Mouse (Mus musculus): ENCODE measurements around the gene Elmo2.

GRCm38 (mm10) chr2:165328746-165329145, 2.5 kb upstream of the Elmo2 start:
- TF ChIP-seq ZNF384 (IDR thresholded peaks at IDR 0.05; ENCODE audit: low read depth, low read length) (no peak), ZC3H11A (IDR thresholded peaks at IDR 0.05; ENCODE audit: borderline replicate concordance, low read depth, low read length) (no peak), MAFK (IDR thresholded peaks at IDR 0.05; ENCODE audit: insufficient read depth, low read depth, low read length) (no peak), CHD2 (IDR thresholded peaks at IDR 0.05; ENCODE audit: low read depth, low read length) (no peak), HCFC1 (IDR thresholded peaks at IDR 0.05; ENCODE audit: borderline replicate concordance, insufficient read depth, low read length) (no peak)
